Mouse (Mus musculus) limb, embryonic 14.5 days (tissue): ENCODE measurements around the gene Dynll1. TPM values are rescaled to one million over a fixed set of nuclear protein-coding genes. Genes with fewer than 3 reads are reported as not detected.

Source experiments
- ATAC-seq: fragments of 200-750 bp; cut with Nextera tagmentation; 2 replicates; pipeline ENCODE4 v1.8.0; 2017; ENCODE audit warnings: low read depth, moderate number of reproducible peaks, moderate TSS enrichment; ENCODE audit not compliant: low FRiP score
- DNase-seq: peaks from one replicate; pipeline ENCODE4 v3.0.0-alpha.2; 2015; ENCODE audit warnings: low spot score
- H3K27ac ChIP-seq: fragments of 300-500 bp; sonication (generic); replicated peaks from 2 replicates; pipeline ENCODE4 v1.5.1; 2014; ENCODE audit warnings: low read depth, mild to moderate bottlenecking, low read length, moderate library complexity, mixed read lengths
- H3K27me3 ChIP-seq: fragments of 300-500 bp; sonication (generic); 2 replicates; pipeline ENCODE4 v1.6.1; 2014; ENCODE audit warnings: low read length, mixed read lengths; ENCODE audit not compliant: control insufficient read depth, insufficient read depth
- H3K36me3 ChIP-seq: fragments of 300-500 bp; sonication (generic); 2 replicates; pipeline ENCODE4 v1.6.1; 2014; ENCODE audit warnings: mild to moderate bottlenecking, low read length, moderate library complexity, mixed read lengths; ENCODE audit not compliant: control insufficient read depth, insufficient read depth
- H3K4me1 ChIP-seq: fragments of 300-500 bp; sonication (generic); 2 replicates; pipeline ENCODE4 v1.6.1; 2014; ENCODE audit warnings: antibody characterized with exemption, low read length, mixed read lengths; ENCODE audit not compliant: control insufficient read depth, insufficient read depth
- H3K4me2 ChIP-seq: fragments of 300-500 bp; sonication (generic); replicated peaks from 2 replicates; pipeline ENCODE4 v1.6.1; 2014; ENCODE audit warnings: low read depth, mild to moderate bottlenecking, low read length, moderate library complexity; ENCODE audit not compliant: severe bottlenecking
- H3K4me3 ChIP-seq: fragments of 300-500 bp; sonication (generic); replicated peaks from 2 replicates; pipeline ENCODE4 v1.5.1; 2014; ENCODE audit warnings: low read length
- H3K9ac ChIP-seq: fragments of 300-500 bp; sonication (generic); 2 replicates; pipeline ENCODE4 v1.6.1; 2014; ENCODE audit warnings: mild to moderate bottlenecking, low read depth, low read length, moderate library complexity; ENCODE audit not compliant: severe bottlenecking
- H3K9me3 ChIP-seq: fragments of 300-500 bp; sonication (generic); 2 replicates; pipeline ENCODE4 v1.6.1; 2016; ENCODE audit warnings: low read length; ENCODE audit not compliant: control insufficient read depth
- POLR2A ChIP-seq: fragments of 200-500 bp; IDR thresholded peaks from 2 replicates; pipeline ENCODE4 v1.8.0; 2012; ENCODE audit warnings: inconsistent platforms, mild to moderate bottlenecking, moderate library complexity, borderline replicate concordance; ENCODE audit not compliant: insufficient read depth, insufficient read length; ENCODE audit errors: extremely low read depth
- WGBS: fragments of 180-500 bp; shearing (Covaris S2); extraction: QIAGEN DNeasy Blood & Tissue Kit; methylation state at CpG from one replicate; pipeline ENCODE4 v1.1.7; 2014; 5-methylcytosine and 5-hydroxymethylcytosine counted together
- polyA plus RNA-seq, 2 experiments: library from polyadenylated mRNA; depleted of rRNA in 1 of 2; stranded (reverse) in 1 of 2; unstranded in 1 of 2; fragments of >200 nt; fragmentation: Nextera tagmentation in 1 of 2; extraction: Ambion mirVana in 1 of 2; gene quantifications; 2 replicates each; pipeline versions ENCODE4 v1.2.1 to v1.2.3; 2012 to 2014

The Dynll1 gene
- polyA plus RNA-seq, 2 experiments, result 1,052 to 1,814 TPM

DNA sequence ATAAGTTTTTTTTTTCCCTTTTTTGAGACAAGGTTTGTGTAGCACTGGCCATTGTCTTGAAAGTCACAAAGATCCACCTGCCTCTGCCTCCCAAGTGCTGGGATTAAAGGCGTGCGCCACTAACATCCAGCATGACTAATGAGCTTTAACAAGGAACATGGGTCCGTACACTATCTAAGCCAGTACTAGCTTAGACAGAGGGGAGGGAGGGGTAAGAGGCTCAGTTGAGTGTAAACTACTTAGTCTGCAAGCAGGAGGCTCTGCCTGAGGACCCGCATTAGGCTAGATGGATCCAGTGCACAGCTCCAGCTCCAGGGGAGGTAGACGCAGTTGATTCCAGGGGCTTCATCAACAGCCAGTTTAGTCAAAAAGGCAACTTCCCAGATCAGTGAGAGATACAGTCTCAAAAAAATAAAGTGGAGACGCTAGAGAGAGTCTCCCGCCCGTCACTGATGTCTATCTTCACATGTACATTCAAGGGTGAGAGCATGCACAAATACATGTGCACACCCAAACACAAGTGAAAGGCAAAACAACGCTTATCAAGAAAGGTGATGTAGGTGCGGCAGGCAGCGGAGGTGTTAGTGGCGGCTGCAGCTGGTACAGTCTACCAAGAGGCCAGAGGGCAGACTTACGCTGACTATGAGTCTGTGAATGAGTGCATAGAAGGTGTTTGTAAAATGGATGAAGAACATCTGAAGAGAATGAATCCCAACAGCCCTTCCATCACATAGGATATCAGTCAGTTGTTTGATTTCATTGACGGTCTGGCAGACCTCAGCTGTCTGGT lies 38.1 kb downstream of the Dynll1 start:
- Histone ChIP-seq H3K27ac (no peak overlapping the region), H3K9ac (no peak overlapping the region), H3K36me3 (peaks cover 56% of the 10 kb centered on the region), H3K4me3 (no peak overlapping the region), H3K9me3 (no peaks in the 10 kb centered on the region), H3K4me2 (no peak overlapping the region), H3K4me1 (peaks cover 5% of the 10 kb centered on the region), H3K27me3 (no peaks in the 10 kb centered on the region)
- no peak for TF ChIP-seq POLR2A
- 93% methylated on average over 14 of the region's 14 CpGs for WGBS
- DNase-seq (no peak), ATAC-seq (no peak)

DNA sequence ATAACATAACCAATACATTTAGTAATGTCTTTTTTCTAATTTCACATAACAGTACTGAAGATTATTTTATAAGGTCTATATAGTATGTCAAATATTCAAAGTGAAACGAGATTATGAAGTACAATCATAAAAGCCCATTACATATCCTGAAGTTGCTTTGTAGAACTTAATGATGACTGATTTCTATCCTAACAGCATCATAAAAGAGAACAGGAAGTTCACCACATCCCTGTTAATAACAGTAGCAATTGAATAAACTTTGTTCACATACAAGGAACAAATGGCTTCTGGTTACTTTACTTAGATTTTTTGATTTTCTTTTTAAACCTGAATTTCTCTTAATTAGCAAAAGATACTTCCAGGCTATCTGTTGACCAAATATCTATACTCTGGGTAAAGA lies 38.9 kb downstream of the Dynll1 start:
- Histone ChIP-seq H3K36me3 (peaks cover 61% of the 10 kb centered on the region), H3K4me1 (peaks cover 5% of the 10 kb centered on the region), H3K4me3 (no peak overlapping the region), H3K4me2 (no peak overlapping the region), H3K27me3 (no peaks in the 10 kb centered on the region), H3K9ac (no peak overlapping the region), H3K27ac (no peak overlapping the region), H3K9me3 (no peaks in the 10 kb centered on the region)
- WGBS, result 74% methylated on average over 1 of the region's 1 CpGs
- no peak for ATAC-seq
- TF ChIP-seq POLR2A, result no peak
- no peak for DNase-seq

DNA sequence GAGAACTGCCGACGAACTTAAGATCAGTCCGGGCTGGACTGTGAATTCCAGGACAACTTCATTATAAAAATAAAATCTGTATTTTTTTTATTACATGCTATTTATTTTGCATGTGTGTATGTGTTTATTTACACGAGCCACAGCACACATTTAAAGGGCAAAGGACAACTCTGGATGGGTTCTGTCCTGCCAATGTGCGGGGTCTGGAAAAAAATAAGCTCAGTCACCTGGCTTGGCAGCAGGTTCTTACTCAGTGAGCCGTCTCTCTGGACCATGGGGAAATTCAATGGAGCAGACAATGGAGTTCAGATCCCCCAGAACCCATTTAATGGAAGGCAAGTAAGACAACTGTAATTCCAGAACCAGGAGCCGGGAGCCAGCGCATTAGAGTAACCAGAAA lies 39.7 kb downstream of the Dynll1 start:
- Histone ChIP-seq H3K9ac (no peak overlapping the region), H3K9me3 (no peaks in the 10 kb centered on the region), H3K4me2 (no peak overlapping the region), H3K4me3 (no peak overlapping the region), H3K36me3 (peaks cover 61% of the 10 kb centered on the region), H3K4me1 (no peaks in the 10 kb centered on the region; the same call in 1 of the 2 replicates), H3K27ac (no peak overlapping the region), H3K27me3 (no peaks in the 10 kb centered on the region)
- ATAC-seq (no peak), DNase-seq (no peak)
- TF ChIP-seq POLR2A, result no peak
- WGBS, result 80% methylated on average over 8 of the region's 8 CpGs

DNA sequence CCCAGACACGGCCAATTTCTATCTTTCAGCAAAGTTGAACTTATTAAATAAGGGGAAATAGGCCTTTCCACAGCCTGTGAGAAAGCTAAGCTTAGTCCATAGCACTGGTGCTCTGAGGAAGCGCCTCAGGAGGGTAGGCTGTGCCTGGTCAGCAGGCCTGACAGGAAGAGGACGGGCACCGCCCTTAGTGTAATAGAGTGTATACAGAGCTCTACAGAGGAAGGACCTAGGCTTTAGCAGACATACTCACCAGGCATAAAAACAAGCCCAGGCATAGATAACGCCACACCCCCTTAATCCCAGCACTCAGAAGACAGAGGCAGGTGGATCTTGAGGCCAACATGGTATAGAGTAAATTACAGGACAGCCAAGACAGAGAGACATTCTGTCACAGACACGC lies 40.4 kb downstream of the Dynll1 start:
- Histone ChIP-seq H3K36me3 (peaks cover 66% of the 10 kb centered on the region), H3K27me3 (no peaks in the 10 kb centered on the region), H3K4me2 (no peak overlapping the region), H3K9me3 (no peaks in the 10 kb centered on the region), H3K4me3 (no peak overlapping the region), H3K4me1 (no peaks in the 10 kb centered on the region), H3K9ac (no peak overlapping the region), H3K27ac (no peak overlapping the region)
- DNase-seq (no peak), ATAC-seq (no peak)
- WGBS, result 81% methylated on average over 6 of the region's 6 CpGs
- no peak for TF ChIP-seq POLR2A

DNA sequence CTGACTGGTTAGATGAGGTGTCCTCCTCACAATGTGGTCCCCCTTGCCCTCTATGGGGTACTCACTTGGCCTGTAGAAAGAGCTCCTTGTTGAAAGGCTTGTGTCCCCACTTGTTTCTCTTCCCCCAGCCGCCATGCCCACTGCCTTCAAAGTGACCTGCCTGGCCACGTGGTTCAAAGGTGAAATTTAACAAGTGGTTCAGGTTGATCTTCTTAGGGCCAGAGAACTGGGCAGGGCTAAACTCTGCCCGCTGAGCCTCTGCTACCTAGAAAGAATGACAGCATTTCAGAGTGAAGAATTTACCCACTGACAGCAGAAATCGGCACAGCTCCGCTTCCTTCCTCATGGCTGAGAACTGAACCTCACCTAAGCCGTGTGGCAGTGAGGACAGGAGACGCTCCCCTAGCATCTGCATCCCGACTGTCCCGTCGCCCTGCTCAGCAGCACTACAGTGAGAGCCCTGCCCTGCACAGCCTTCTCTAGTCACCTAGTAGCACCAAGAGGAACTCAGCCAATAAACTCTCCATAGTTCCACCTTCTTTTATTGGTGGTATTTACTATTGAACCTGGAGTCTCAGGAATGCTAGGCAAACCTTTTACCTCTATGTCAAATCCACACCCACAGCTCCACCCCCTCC lies 43.8 kb downstream of the Dynll1 start:
- no peak overlapping the region for H3K4me3 ChIP-seq
- DNase-seq (no peak), ATAC-seq (no peak)
- no peak overlapping the region for H3K27ac ChIP-seq
- TF ChIP-seq POLR2A, result no peak
- H3K36me3 ChIP-seq, result peaks cover 58% of the 10 kb centered on the region
- 93% methylated on average over 10 of the region's 10 CpGs for WGBS
- H3K9me3 ChIP-seq, result no peaks in the 10 kb centered on the region
- no peak overlapping the region for H3K9ac ChIP-seq
- H3K4me1 ChIP-seq, result no peaks in the 10 kb centered on the region
- H3K4me2 ChIP-seq, result no peak overlapping the region
- H3K27me3 ChIP-seq, result no peaks in the 10 kb centered on the region
